Mouse (Mus musculus) midbrain, embryonic 13.5 days (tissue): ENCODE results near the gene Ube2e3. TPM values are rescaled to one million over a fixed set of nuclear protein-coding genes. Genes with fewer than 3 reads are reported as not detected.

Source experiments
- ATAC-seq: fragments of 200-750 bp; cut with Nextera tagmentation; 2 replicates; pipeline ENCODE4 v1.8.0; 2017; ENCODE audit warnings: mild to moderate bottlenecking, moderate TSS enrichment, moderate library complexity
- H3K27ac ChIP-seq: fragments of 300-500 bp; sonication (generic); 2 replicates; pipeline ENCODE4 v1.5.1; 2015; ENCODE audit warnings: inconsistent platforms, mild to moderate bottlenecking, moderate library complexity
- H3K27me3 ChIP-seq: fragments of 300-500 bp; sonication (generic); 2 replicates; pipeline ENCODE4 v1.6.1; 2015; ENCODE audit warnings: mild to moderate bottlenecking, inconsistent platforms
- H3K36me3 ChIP-seq: fragments of 300-500 bp; sonication (generic); 2 replicates; pipeline ENCODE4 v1.6.1; 2015; ENCODE audit warnings: mild to moderate bottlenecking, inconsistent platforms
- H3K4me1 ChIP-seq: fragments of 300-500 bp; sonication (generic); replicated peaks from 2 replicates; pipeline ENCODE4 v1.6.1; 2015; ENCODE audit warnings: inconsistent platforms
- H3K4me2 ChIP-seq: fragments of 300-500 bp; sonication (generic); replicated peaks from 2 replicates; pipeline ENCODE4 v1.6.1; 2015; ENCODE audit warnings: moderate library complexity, mild to moderate bottlenecking, inconsistent platforms
- H3K4me3 ChIP-seq: fragments of 300-500 bp; sonication (generic); replicated peaks from 2 replicates; pipeline ENCODE4 v1.5.1; 2015; ENCODE audit warnings: mild to moderate bottlenecking, inconsistent platforms
- H3K9ac ChIP-seq: fragments of 300-500 bp; sonication (generic); replicated peaks from 2 replicates; pipeline ENCODE4 v1.6.1; 2015; ENCODE audit warnings: mild to moderate bottlenecking, inconsistent platforms
- H3K9me3 ChIP-seq: fragments of 300-500 bp; sonication (generic); 2 replicates; pipeline ENCODE4 v1.6.1; 2016; ENCODE audit warnings: mild to moderate bottlenecking, inconsistent platforms
- WGBS: fragments of 180-500 bp; shearing (Covaris S2); methylation state at CpG from one replicate; pipeline ENCODE4 v1.1.7; 2015; 5-methylcytosine and 5-hydroxymethylcytosine counted together
- polyA plus RNA-seq: library from polyadenylated mRNA; unstranded; fragments of >200 nt; fragmentation: Nextera tagmentation; extraction: Ambion mirVana; gene quantifications from 2 replicates; pipeline ENCODE4 v1.2.1, GENCODE M21; 2015

Gene Ube2e3
- polyA plus RNA-seq, 1 experiment from 2014 or later: 299 TPM

DNA sequence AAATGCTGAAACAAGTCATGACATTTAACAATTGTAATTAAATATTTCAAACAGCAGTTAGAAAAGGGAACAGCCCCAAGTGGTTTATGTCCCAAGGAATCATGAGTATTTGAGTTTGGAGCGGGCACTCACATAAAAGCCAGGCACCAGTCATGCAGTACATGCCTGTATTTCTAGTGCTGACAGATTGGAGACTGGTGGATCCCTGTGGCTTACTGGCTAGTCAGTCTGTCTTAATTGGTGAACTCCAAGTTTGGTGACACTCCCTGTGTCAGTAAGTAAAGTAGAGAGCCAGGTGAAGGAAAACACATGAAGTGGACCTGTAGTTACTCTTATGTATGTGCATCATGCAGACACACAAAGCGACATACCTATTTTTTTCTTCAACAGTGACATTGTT lies 27.3 kb downstream of the Ube2e3 start:
- Histone ChIP-seq H3K27me3 (no peaks in the 10 kb centered on the region), H3K36me3 (no peaks in the 10 kb centered on the region), H3K27ac (no peak overlapping the region), H3K4me2 (no peak overlapping the region), H3K9ac (no peak overlapping the region), H3K9me3 (no peaks in the 10 kb centered on the region), H3K4me1 (peaks cover 3% of the 10 kb centered on the region; the same call in 1 of the 2 replicates), H3K4me3 (no peak overlapping the region)
- no peak for ATAC-seq
- WGBS: 93% methylated on average over 2 of the region's 2 CpGs

DNA sequence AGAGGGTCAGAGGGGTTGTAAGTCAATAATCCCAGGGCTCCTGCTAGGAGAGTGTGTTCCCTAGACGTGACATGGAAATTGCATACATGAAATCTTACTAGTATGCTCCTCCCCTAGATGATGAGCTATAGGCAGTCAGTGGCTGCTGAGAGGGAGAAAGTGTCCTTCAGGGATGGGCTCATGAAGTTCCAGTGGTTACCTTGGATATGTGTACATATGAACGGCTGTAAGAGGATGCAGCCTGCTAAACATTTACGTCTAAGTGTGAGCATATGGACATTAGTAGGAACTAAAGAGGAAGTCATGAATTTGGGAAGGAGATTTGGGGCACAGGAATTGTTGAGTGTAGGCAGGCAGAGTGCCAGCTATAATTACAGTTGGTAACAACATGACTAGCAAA lies 38.0 kb downstream of the Ube2e3 start:
- Histone ChIP-seq H3K4me3 (no peak overlapping the region), H3K4me2 (no peak overlapping the region), H3K9ac (no peak overlapping the region), H3K27ac (no peak overlapping the region), H3K36me3 (no peaks in the 10 kb centered on the region), H3K9me3 (no peaks in the 10 kb centered on the region), H3K27me3 (no peaks in the 10 kb centered on the region), H3K4me1 (peaks cover 12% of the 10 kb centered on the region)
- 0 out of 2 replicates have a peak, but pooled peaks have one; percentile 9 for ATAC-seq
- 73% methylated on average over 3 of the region's 3 CpGs for WGBS

DNA sequence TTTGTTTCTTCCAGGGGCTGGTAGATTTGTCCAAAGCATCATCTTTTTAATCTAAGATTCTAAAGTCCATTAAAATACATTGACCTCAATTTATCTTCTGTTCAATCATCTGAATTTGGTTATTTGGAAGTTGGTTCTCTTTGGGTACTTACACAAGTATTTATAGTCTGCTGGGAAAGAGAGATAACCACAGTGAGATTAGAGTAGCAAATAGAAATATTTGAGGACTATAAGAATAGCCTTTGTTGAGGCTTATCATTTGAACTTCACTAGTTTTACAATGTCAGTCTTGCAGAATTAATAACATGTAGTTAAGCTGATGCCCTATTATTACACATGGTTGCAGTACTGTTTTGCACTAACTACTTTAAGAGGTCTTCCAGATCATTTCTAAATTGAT lies 43.6 kb downstream of the Ube2e3 start:
- no peaks in the 10 kb centered on the region for H3K27me3 ChIP-seq
- H3K9me3 ChIP-seq: no peaks in the 10 kb centered on the region
- 0 out of 2 replicates have a peak, but pooled peaks cover 6% of the 10 kb centered on the region for H3K36me3 ChIP-seq
- no peak overlapping the region for H3K4me2 ChIP-seq
- no peak overlapping the region for H3K4me3 ChIP-seq
- ATAC-seq: no peak
- H3K4me1 ChIP-seq: peaks cover 8% of the 10 kb centered on the region; the same call in 1 of the 2 replicates
- H3K27ac ChIP-seq: no peak overlapping the region
- no peak overlapping the region for H3K9ac ChIP-seq

DNA sequence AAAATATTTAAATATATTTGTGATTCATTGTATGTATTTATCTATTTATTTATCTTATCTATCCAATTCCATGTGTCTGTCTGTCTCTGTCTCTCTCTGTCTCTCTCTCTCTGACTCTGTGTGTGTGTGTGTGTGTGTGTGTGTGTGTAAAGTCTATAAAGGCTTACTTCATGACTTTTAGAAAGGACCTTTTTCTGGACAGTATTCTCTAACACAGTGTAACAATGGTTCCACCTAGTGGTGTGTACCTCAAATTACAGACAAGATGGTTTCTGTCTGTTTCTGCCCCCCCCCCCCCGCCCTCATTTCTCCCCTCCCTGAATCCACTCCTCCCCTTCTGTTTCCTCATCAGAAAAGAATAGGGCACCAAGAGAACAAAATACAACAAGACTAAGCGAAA lies 46.9 kb downstream of the Ube2e3 start:
- H3K36me3 ChIP-seq: peaks cover 10% of the 10 kb centered on the region
- no peaks in the 10 kb centered on the region for H3K9me3 ChIP-seq
- H3K27ac ChIP-seq: no peak overlapping the region
- H3K4me1 ChIP-seq: 0 out of 2 replicates have a peak, but pooled peaks cover 8% of the 10 kb centered on the region
- H3K4me2 ChIP-seq: no peak overlapping the region
- ATAC-seq: no peak
- WGBS: 75% methylated on average over 2 of the region's 2 CpGs
- no peaks in the 10 kb centered on the region for H3K27me3 ChIP-seq
- H3K9ac ChIP-seq: no peak overlapping the region
- no peak overlapping the region for H3K4me3 ChIP-seq

DNA sequence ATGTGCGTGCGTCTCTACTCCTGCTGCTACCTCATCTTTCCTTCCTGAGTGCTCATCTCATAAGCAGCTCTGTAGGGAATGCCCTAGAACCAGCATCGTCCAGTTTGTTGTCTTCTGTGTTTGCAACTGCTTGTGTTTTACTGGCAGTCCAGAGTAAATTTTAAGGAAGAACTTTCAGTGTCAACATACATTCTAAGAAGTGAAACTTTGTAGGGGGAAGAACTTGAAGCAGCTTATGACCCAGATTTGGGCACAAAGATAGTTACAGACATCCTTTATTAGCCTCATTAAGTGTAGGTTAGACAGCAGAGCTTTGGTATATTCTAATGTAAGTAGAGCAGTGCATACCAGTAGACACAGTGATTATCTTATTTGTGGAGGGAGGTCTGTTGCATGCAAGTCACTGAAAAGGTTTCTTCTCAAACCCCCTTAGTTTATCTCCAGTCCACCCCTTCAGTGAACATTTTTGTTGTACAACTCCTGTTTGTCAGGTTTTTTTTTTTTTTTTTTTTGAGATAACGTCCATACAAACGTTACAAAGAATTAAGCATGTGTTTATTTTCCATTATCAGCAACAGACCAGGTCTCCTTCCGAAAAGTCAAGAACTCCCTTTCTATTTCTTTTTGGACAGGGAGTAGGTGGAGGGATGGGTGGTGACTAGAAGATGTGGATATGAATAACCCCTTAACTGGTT lies 55.2 kb downstream of the Ube2e3 start:
- 94% methylated on average over 6 of the region's 6 CpGs for WGBS
- H3K9me3 ChIP-seq: no peaks in the 10 kb centered on the region
- no peak for ATAC-seq
- no peak overlapping the region for H3K4me2 ChIP-seq
- H3K4me3 ChIP-seq: no peak overlapping the region
- H3K27me3 ChIP-seq: no peaks in the 10 kb centered on the region
- peaks cover 4% of the 10 kb centered on the region; the same call in 1 of the 2 replicates for H3K4me1 ChIP-seq
- H3K9ac ChIP-seq: no peak overlapping the region
- no peak overlapping the region for H3K27ac ChIP-seq
- peaks cover 6% of the 10 kb centered on the region for H3K36me3 ChIP-seq

DNA sequence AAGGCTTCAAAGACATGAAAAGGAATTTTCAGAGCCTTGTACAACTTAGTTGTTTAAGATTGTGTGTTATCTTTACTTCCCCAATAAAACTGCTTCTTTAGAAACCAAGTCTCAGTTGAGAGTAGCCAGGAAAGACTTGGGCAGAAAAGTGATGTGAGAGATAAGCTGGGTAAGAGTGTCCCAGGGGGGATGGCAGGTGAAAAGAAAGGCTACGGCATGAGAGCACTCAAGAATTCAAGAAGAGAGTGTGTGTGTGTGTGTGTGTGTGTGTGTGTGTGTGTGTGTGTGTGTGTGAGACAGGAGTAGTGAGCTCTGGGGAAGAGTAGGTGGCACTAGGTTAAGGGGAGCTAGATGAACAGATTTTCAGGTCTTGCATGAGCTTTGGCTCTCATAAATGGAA lies 57.9 kb downstream of the Ube2e3 start:
- Histone ChIP-seq H3K9ac (no peak overlapping the region), H3K36me3 (no peaks in the 10 kb centered on the region), H3K27me3 (no peaks in the 10 kb centered on the region), H3K27ac (no peak overlapping the region), H3K4me3 (no peak overlapping the region), H3K9me3 (no peaks in the 10 kb centered on the region), H3K4me1 (peaks cover 13% of the 10 kb centered on the region; the same call in 1 of the 2 replicates), H3K4me2 (no peak overlapping the region)
- no peak for ATAC-seq
- 63% methylated on average over 1 of the region's 1 CpGs for WGBS

DNA sequence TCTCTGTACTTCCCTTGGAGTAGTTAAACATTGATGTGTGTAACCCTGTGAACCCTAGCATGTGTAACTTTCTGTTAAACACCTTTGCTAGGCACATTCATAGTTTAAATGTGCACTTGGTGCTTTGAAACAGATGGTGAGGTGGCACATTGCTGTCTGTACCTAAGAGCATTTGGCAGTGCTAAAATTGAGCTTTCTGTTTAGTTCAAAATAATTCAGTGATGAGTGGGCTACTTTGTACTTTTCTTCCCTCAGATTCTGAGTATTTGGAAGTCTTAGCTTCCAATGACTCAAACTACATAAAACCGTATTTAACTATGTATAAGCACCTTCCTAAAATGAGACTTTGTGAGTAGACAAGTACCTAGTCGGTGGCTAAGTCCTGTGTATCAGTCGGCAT lies 59.7 kb downstream of the Ube2e3 start:
- Histone ChIP-seq H3K4me2 (no peak overlapping the region), H3K9me3 (no peaks in the 10 kb centered on the region), H3K9ac (no peak overlapping the region), H3K4me1 (peaks cover 13% of the 10 kb centered on the region; the same call in 1 of the 2 replicates), H3K27ac (no peak overlapping the region), H3K36me3 (no peaks in the 10 kb centered on the region), H3K4me3 (no peak overlapping the region), H3K27me3 (no peaks in the 10 kb centered on the region)
- 84% methylated on average over 3 of the region's 3 CpGs for WGBS
- no peak for ATAC-seq

DNA sequence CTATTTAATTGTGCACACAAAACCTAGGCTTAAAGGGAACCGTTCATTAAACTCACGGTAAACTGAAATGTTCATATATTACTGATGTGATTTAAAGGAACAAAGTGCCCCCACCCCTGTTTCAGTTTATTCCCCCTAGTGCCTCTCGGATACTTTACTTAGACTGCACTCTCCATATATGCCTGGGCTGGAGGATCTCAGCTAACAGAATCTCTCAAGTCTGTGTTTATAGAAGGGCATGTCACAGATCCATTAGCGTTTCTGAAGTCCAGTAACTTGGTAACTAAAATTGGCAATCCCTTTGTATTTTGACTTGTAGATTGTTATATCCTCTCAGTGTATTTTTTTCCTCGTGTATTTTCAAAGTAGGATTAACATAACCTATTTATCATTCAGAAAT lies 60.2 kb downstream of the Ube2e3 start:
- H3K27ac ChIP-seq: no peak overlapping the region
- no peak overlapping the region for H3K9ac ChIP-seq
- peaks cover 13% of the 10 kb centered on the region; the same call in 1 of the 2 replicates for H3K4me1 ChIP-seq
- no peak for ATAC-seq
- 80% methylated on average over 5 of the region's 5 CpGs for WGBS
- H3K9me3 ChIP-seq: no peaks in the 10 kb centered on the region
- H3K36me3 ChIP-seq: no peaks in the 10 kb centered on the region
- H3K4me2 ChIP-seq: no peak overlapping the region
- no peak overlapping the region for H3K4me3 ChIP-seq
- H3K27me3 ChIP-seq: no peaks in the 10 kb centered on the region

DNA sequence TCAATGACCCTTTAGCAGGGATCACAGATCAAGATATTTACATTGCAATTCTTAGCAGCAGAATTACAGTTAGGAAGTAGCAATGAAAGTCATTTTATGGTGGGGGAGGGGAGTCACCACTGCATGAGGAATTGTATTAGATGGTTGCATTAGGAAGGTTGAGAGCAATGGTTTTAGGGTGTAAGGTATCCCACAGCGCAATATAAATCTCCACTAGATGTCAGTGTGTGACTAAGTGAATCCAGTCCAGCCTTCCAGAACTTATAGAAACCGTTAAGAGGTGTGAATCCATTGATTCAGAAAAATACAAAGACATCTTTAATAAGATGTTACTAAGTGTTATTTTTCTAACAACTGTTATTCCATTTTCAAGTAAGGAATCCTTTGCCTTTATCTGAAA lies 63.4 kb downstream of the Ube2e3 start:
- peaks cover 13% of the 10 kb centered on the region; the same call in 1 of the 2 replicates for H3K4me1 ChIP-seq
- no peak overlapping the region for H3K4me3 ChIP-seq
- H3K27me3 ChIP-seq: no peaks in the 10 kb centered on the region
- no peak overlapping the region for H3K9ac ChIP-seq
- ATAC-seq: no peak
- WGBS: 56% methylated on average over 2 of the region's 2 CpGs
- H3K36me3 ChIP-seq: no peaks in the 10 kb centered on the region
- H3K4me2 ChIP-seq: no peak overlapping the region
- no peak overlapping the region for H3K27ac ChIP-seq
- no peaks in the 10 kb centered on the region for H3K9me3 ChIP-seq

DNA sequence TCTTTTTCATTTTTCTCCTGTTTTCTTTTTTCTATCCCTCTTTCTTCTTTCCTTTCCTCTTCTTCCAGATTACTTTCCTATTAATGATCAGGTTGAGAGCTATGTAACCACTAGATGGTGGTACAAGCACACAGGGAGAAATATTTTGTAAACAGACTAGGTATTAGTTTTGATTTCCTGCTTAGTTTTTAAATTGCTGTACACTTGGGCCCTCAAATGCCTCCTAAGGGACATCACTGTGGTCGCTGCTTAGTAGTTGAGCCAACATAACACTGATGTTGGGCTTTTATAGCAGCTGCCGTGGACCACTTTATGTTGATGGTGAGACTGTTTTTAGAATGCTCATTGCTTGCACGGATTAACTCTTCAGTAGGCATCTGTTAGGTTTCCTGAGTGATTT lies 91.5 kb downstream of the Ube2e3 start:
- H3K36me3 ChIP-seq: no peaks in the 10 kb centered on the region
- peak overlapping the region; percentile 26 for H3K4me2 ChIP-seq
- no peak overlapping the region for H3K27ac ChIP-seq
- no peak overlapping the region for H3K4me3 ChIP-seq
- H3K27me3 ChIP-seq: no peaks in the 10 kb centered on the region
- peaks cover 14% of the 10 kb centered on the region for H3K4me1 ChIP-seq
- H3K9me3 ChIP-seq: no peaks in the 10 kb centered on the region
- H3K9ac ChIP-seq: no peak overlapping the region
- ATAC-seq: 0 out of 2 replicates have a peak, but pooled peaks have one; percentile 27
- WGBS: 33% methylated on average over 3 of the region's 3 CpGs

DNA sequence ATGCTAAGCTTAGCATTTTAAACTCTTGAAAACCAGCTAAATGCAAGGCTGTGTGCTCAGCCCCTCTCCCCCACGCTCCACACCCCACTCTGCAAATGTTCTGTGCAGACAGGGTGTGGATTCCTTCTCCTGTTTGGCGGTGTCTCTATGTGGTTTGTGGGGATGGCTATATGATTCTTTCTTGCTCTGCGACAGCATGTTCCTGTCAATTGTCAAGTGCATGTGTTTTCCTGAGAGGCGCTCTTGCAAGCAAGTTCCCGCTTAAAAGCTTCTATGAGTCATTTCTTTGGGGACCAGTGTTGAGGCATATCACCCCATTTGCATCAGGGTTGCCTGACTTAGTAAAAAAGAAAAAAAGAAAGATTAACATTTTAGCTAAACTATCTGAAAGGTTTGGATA lies 92.4 kb downstream of the Ube2e3 start:
- no peaks in the 10 kb centered on the region for H3K27me3 ChIP-seq
- no peak for ATAC-seq
- no peaks in the 10 kb centered on the region for H3K36me3 ChIP-seq
- peaks cover 14% of the 10 kb centered on the region for H3K4me1 ChIP-seq
- no peak overlapping the region for H3K27ac ChIP-seq
- WGBS: 83% methylated on average over 5 of the region's 5 CpGs
- H3K4me2 ChIP-seq: no peak overlapping the region
- H3K9ac ChIP-seq: no peak overlapping the region
- no peaks in the 10 kb centered on the region for H3K9me3 ChIP-seq
- no peak overlapping the region for H3K4me3 ChIP-seq

DNA sequence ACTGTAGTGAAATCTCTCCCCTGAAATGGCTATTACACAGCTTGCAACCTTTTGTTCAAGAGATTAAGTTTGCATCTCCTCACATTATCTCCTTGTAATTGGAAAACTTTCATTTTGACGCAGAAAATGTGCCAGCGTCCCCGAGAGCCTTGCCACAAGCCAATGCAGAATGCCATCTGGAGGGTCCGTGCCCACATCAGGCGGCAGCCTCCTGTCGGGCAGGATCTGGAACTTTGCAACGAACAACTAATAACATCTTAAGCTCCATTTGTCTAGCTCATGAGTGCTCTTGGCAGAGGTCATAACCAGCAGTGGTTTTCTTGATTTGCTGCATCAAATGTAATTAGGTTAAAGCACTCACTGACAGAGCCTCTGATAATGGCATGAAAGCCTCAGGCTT lies 93.1 kb downstream of the Ube2e3 start:
- WGBS: 50% methylated on average over 7 of the region's 7 CpGs
- no peak overlapping the region for H3K9ac ChIP-seq

DNA sequence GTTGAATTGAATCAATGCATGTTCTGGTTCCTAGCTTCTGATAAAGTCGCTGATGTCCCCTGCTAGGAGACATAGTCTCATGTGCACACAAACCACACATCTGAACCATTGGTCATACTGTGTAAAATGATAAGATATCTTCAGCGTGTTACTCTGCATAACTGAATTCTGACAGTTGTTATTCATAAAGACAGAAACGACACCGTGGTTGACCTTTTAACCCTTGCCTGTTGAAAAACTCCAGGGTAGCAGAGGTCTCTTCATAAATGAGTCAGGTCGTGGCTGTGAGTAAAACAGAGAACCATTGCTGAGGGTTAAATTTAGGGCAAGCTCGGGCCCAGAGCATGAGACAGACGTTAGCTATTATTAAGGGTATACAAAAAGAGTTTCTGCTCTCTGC lies 93.7 kb downstream of the Ube2e3 start:
- no peak for ATAC-seq
- no peak overlapping the region for H3K9ac ChIP-seq
- H3K4me3 ChIP-seq: no peak overlapping the region
- H3K9me3 ChIP-seq: no peaks in the 10 kb centered on the region
- H3K27me3 ChIP-seq: no peaks in the 10 kb centered on the region
- no peak overlapping the region for H3K4me2 ChIP-seq
- 35% methylated on average over 7 of the region's 7 CpGs for WGBS
- no peak overlapping the region for H3K27ac ChIP-seq
- no peaks in the 10 kb centered on the region for H3K36me3 ChIP-seq
- peaks cover 14% of the 10 kb centered on the region for H3K4me1 ChIP-seq

More for the DNA sequence above, 93.1 kb downstream of the Ube2e3 start:
- Histone ChIP-seq H3K4me1 (peaks cover 14% of the 10 kb centered on the region), H3K4me2 (no peak overlapping the region), H3K27me3 (no peaks in the 10 kb centered on the region), H3K27ac (no peak overlapping the region), H3K4me3 (no peak overlapping the region), H3K36me3 (no peaks in the 10 kb centered on the region), H3K9me3 (no peaks in the 10 kb centered on the region)
- no peak for ATAC-seq
